Mouse (Mus musculus): ENCODE measurements around the gene Itga6.
A peak's percentile ranks its signal among the peaks of the same experiment; 100 is the strongest.

Gene Itga6

DNA sequence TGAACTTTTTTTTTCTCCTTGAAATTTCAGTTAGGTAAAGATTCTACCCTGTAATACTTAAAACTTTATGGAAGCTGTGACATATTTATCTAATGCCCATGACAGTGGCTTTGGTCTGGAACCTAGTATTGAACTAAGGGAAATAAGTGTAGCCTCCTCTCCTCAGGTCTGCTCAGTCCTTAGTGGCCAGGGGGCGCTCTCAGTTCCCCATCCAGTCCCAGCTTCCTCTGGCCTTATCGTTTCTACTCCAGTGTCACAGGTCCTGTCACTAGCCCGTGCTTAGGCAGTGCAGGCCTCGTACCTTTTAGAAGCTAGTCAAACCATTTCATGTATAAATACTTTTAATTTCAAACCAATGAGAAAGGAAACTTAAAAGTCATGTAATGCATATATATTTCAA, 143.0 kb downstream of the Itga6 start:
- DNase-seq (ENCODE audit: low read depth, low spot score): no peak

DNA sequence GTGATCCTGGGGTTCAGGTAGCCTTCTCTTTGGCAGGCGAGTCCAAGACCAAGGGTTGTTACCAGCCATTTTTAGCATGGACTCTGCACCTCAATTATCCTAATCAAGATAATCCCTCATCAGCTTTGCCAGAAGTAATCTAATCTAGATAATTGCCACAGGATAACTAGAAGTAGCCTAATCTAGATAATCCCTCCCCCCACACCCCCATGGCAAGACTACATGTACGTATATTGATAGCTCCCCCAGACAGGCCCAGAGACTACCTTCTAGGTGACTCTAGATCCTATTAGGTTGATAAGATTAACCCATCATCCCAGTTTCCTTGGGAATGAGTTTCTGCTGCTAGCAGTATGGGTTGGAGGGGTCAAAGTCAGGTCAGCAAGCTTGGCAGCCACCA, 146.1 kb downstream of the Itga6 start:
- DNase-seq (ENCODE audit: low read depth, low spot score): no peak

DNA sequence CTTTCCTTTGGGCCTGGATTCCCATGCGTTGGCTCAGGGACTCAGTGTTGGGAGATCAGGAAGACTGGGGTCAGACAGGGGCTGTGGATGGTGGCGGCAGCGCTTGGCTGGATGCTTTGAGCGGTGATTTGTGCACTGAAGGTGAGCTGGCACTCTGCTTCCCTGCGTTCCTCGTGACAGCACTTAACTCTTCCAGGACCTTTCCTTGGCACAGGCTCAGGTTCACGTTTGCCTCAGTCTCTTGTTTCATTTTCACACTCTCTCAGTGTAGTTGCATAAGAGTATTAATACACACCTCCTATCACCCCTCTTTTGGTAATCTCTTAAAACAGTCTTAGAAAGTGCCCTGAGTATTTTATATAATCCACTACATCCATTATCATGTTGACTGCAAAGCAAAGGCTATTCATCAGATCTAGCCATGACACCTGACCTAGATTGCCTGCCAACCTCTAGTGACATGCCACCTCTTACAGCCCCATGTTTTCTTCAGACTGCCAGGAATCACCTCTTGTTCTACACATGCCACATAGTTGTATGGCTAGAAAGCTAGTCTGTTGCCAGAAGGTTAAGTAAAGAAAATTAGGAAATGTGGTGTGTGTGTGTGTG, 147.4 kb downstream of the Itga6 start:
- DNase-seq (ENCODE audit: low read depth, low spot score): no peak

DNA sequence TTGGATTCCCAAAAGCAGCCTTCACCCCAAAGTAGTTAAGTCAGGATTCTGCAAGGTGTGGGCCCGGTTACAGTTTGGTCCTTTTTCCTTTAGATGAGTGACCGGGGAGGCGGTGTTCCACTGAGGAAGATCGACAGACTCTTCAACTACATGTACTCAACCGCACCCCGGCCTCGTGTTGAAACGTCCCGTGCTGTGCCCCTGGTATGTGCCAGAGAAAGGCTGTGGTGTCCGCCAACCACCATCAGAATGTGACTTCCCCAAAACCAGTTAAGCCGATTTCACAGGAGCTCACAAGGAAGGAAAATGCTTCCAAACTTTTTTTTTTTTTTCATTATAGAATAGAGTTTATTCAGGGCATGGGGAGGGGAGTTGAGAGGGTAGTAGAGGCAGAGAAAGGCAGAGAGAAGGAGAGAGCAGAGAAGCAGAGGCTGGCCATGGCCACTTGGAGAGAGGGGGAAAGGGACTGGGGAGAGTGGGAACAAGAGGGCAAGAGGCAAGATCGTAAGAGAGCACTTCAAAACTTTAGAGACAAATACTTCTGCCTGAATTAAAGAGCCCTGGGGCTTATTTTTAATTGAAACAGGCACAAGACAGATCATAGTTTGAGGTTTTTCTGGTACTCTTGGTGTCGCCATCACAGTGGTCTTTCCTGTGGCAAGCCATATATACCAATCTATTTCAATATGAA, 150.3 kb downstream of the Itga6 start:
- no peak for DNase-seq (ENCODE audit: low read depth, low spot score)

DNA sequence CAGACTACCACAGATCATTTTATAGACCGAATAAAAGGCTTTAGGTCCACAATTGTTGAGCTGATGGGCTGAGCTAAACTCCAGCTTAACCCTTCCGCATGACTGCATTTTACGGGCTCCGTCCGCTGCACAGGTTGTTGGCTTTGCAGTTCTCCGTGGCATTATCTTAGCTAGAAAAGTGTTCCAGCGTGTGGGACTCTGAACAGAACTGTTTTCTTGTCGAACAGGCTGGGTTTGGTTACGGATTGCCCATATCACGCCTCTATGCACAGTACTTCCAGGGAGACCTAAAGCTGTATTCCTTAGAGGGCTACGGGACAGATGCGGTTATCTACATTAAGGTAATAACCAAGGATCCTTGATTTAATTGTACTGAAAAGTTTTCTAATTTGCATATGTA, 152.0 kb downstream of the Itga6 start:
- no peak for DNase-seq (ENCODE audit: low read depth, low spot score)

- peak; percentile 74 for DNase-seq (ENCODE audit: low read depth, low spot score)
Measured at GRCm38 (mm10) chr2:71898335-71898856, 153.0 kb downstream of the Itga6 start.

DNA sequence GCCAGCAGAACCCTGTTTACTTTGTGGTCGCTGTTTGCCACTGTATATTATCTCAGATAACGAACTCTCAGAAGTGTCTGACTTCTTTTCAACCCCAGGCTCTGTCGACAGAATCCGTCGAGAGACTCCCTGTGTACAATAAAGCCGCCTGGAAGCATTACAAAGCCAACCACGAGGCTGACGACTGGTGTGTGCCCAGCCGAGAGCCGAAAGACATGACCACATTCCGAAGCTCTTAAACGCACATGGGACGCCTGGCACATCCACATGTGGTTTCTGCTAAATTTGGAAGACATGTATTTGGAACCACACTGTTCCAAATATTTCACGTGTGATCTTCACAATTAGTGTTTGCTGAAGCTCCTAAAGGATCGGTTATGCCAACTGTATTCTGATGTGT, 154.5 kb downstream of the Itga6 start:
- DNase-seq (ENCODE audit: low read depth, low spot score): no peak

GRCm38 (mm10) chr2:71905154-71905553, 159.7 kb downstream of the Itga6 start:
- no peak for DNase-seq (ENCODE audit: low read depth, low spot score)

GRCm38 (mm10) chr2:71906356-71906755, 160.9 kb downstream of the Itga6 start:
- DNase-seq (ENCODE audit: low read depth, low spot score): peak; percentile 42

All from ZHBTc4 (cell line).